Mouse (Mus musculus) lung, adult 2 months (tissue): ENCODE data around the gene Kcnn1.

Experiments
- CTCF ChIP-seq: fragments of 200-500 bp; IDR thresholded peaks from 2 replicates; pipeline ENCODE4 v1.5.1; 2011; ENCODE audit warnings: mild to moderate bottlenecking, low read length, control low read depth; ENCODE audit not compliant: insufficient read depth
- POLR2A ChIP-seq: fragments of 200-500 bp; IDR thresholded peaks from 2 replicates; pipeline ENCODE4 v1.6.1; 2011; ENCODE audit warnings: low read depth, mild to moderate bottlenecking, control low read depth, low read length, borderline replicate concordance; ENCODE audit errors: extremely low read depth

DNA sequence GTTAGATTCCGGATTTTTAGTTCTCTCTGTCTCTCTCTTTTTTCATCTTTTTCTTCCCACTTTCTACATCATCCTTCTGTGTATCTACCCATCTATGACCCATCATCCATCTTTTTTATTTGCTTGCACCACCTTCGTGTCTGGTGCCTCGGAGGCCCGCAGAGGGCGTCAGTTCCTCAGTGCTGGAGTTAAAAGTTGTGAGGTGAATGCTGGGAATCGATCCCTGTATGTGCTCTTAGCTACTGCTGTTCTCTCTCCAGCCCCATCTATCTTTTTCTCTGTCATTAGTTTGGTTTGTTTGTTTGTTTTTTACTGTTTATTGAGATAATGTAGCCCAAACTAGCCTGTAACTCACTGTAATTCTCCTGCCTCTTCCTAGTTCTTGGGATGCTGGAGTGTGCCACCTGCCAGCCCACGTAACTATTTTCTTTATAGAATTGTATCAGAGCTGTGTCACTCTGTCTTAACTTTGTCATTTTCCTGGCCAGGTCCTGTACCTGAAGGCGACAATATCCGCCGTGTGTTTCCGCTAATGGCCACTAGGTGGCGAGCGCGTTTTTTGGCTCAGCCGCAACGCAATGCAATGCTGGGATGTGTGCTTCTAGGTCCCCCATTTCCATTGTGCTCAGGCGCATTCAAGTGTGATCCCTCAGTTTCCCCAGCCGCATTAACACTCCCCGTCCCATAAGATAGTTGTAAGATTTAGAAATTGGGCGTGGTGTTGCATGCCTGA lies 34.8 kb upstream of the Kcnn1 start:
- peak; percentile 97 for TF ChIP-seq CTCF
- TF ChIP-seq POLR2A: no peak
